In genomic region chr7:19368380-19368779, GRCm38 (mm10) we compare ENCODE assay signal across 10 mouse cellular contexts. TPM values are rescaled to one million over a fixed set of nuclear protein-coding genes. Genes with fewer than 3 reads are reported as not detected.
A peak's percentile ranks its signal among the peaks of the same experiment; 100 is the strongest.
DNase-seq lines count a peak whose midpoint lies in the region; ATAC-seq and TF ChIP-seq lines count a peak whose summit lies in the region.
"Had no signal": no experiment of that assay in that cellular context is flagged by ENCODE, and none has a peak within 500 bp of the region (broad histone marks: within the 10 kb centered on the region; RNA-seq: fewer than 3 reads in every experiment).

No protein-coding gene starts in this region.

- H3K4me2 ChIP-seq in stomach, postnatal 0 days (replicated peaks; ENCODE audit: low read depth) = no peak overlapping the region

- TF ChIP-seq CTCF in stomach, postnatal 0 days (IDR thresholded peaks at IDR 0.05; ENCODE audit: low read depth) = no peak
- no peak for TF ChIP-seq CTCF in thymus, adult 2 months (IDR thresholded peaks at IDR 0.05; ENCODE audit: borderline replicate concordance, control insufficient read depth, extremely low read depth, insufficient read depth, low read length, poor library complexity)

- no peak overlapping the region for H3K27ac ChIP-seq in stomach, postnatal 0 days (replicated peaks)
- no peak overlapping the region for H3K27ac ChIP-seq in thymus, adult 2 months (ENCODE audit: control insufficient read depth, insufficient read depth, low read length)
- H3K27ac ChIP-seq: macrophage had no signal

- H3K9me3 ChIP-seq in megakaryocyte, embryonic 14.5 days = no peaks in the 10 kb centered on the region
- no peaks in the 10 kb centered on the region for H3K9me3 ChIP-seq in stomach, postnatal 0 days (ENCODE audit: control insufficient read depth, low read length)

- TF ChIP-seq POLR2A in thymus, adult 2 months (IDR thresholded peaks at IDR 0.05; ENCODE audit: control insufficient read depth, extremely low read depth, insufficient read depth, low read length, poor library complexity) = no peak

- ATAC-seq in megakaryocyte, adult 5-6 weeks (ENCODE audit: poor library complexity, severe bottlenecking) = no peak
- ATAC-seq in stomach, postnatal 0 days (ENCODE audit: low FRiP score, low TSS enrichment) = no peak
- no peak for ATAC-seq in frontal cortex, adult (ENCODE audit: low TSS enrichment)

- WGBS in stomach, postnatal 0 days = 22% methylated on average over 16 of the region's 16 CpGs
- 69% methylated on average over 16 of the region's 16 CpGs for WGBS in thymus, adult 2 months

- TF ChIP-seq EP300 in stomach, postnatal 0 days (optimal IDR thresholded peaks at IDR 0.05) = no peak

- H3K36me3 ChIP-seq in megakaryocyte, embryonic 14.5 days (replicated peaks; ENCODE audit: low read length) = peaks cover 43% of the 10 kb centered on the region
- H3K36me3 ChIP-seq in stomach, postnatal 0 days (ENCODE audit: control insufficient read depth, insufficient read depth, low read length) = 0 out of 2 replicates have a peak, but pooled peaks cover 3% of the 10 kb centered on the region
- no peaks in the 10 kb centered on the region for H3K36me3 ChIP-seq in thymus, adult 2 months (ENCODE audit: control insufficient read depth, insufficient read depth, low read length)

- peaks cover 11% of the 10 kb centered on the region for H3K27me3 ChIP-seq in megakaryocyte, embryonic 14.5 days (replicated peaks)
- no peaks in the 10 kb centered on the region for H3K27me3 ChIP-seq in stomach, postnatal 0 days (ENCODE audit: control insufficient read depth, insufficient read depth, low read length)
- no peaks in the 10 kb centered on the region for H3K27me3 ChIP-seq in thymus, adult 2 months (ENCODE audit: control insufficient read depth, insufficient read depth, low read length)

- peak; percentile 44 to 46 for DNase-seq in adrenal gland, postnatal 4 days (ENCODE audit: low spot score in 2 of 2)
- peak; percentile 73 to 81 for DNase-seq in kidney, postnatal 25 days
- DNase-seq in stomach, postnatal 0 days (ENCODE audit: low spot score) = peak; percentile 62
- DNase-seq in thymus, adult 2 months = no peak
- DNase-seq in left cerebral cortex, adult 18-20 months (ENCODE audit: low spot score in 2 of 2) = no peak
- DNase-seq: thymus, postnatal 25 days had no signal

- H3K4me1 ChIP-seq in megakaryocyte, embryonic 14.5 days = peaks cover 29% of the 10 kb centered on the region
- H3K4me1 ChIP-seq in stomach, postnatal 0 days (replicated peaks; ENCODE audit: control insufficient read depth, insufficient read depth) = peaks cover 2% of the 10 kb centered on the region; the same call in 1 of the 2 replicates
- H3K4me1 ChIP-seq in thymus, adult 2 months (replicated peaks; ENCODE audit: control insufficient read depth, insufficient read depth, low read length) = peaks cover 5% of the 10 kb centered on the region

- H3K4me3 ChIP-seq in megakaryocyte, embryonic 14.5 days (replicated peaks) = peak overlapping the region; percentile 9
- H3K4me3 ChIP-seq in stomach, postnatal 0 days (ENCODE audit: low read depth, low read length) = no peak overlapping the region
- no peak overlapping the region for H3K4me3 ChIP-seq in thymus, adult 2 months (ENCODE audit: control insufficient read depth, insufficient read depth, low read length)

- H3K9ac ChIP-seq in stomach, postnatal 0 days (ENCODE audit: low read length) = no peak overlapping the region

RNA-seq across cellular contexts. Expression of gene Ppp1r13l, which starts 8.8 kb away (rescaled TPM):
- 21.5 and 54.3 TPM in 2 replicates for polyA plus RNA-seq in megakaryocyte, embryonic 14.5 days (2012; ENCODE audit: insufficient read depth, low replicate concordance)
- 4.1 and 4.2 TPM in 2 replicates for total RNA-seq in megakaryocyte, adult 5-6 weeks (2015)
- total RNA-seq in megakaryocyte, adult 5-6 weeks (2017) = 0.45 TPM in 1 of 2 replicates, not detected in the other
- 1 to 10 TPM; 9.1 to 9.6 TPM for total RNA-seq in adrenal gland, postnatal 4 days (2021)
- 10.3 and 12.2 TPM in 2 replicates for polyA plus RNA-seq in stomach, postnatal 0 days (2015; fragmentation: Nextera tagmentation; extraction: Ambion mirVana)
- polyA plus RNA-seq in thymus, adult 2 months (2012; rRNA removed) = 13.6 and 14.2 TPM in 2 replicates
- 1 to 10 TPM; 8.2 to 9.6 TPM for total RNA-seq in left cerebral cortex, adult 18-20 months (2021)

RNA-seq across cellular contexts. Expression of gene Cd3eap, which starts 9.1 kb away (rescaled TPM):
- 13.3 and 50.4 TPM in 2 replicates for polyA plus RNA-seq in megakaryocyte, embryonic 14.5 days (2012; ENCODE audit: insufficient read depth, low replicate concordance)
- total RNA-seq in megakaryocyte, adult 5-6 weeks (2015) = 3.4 TPM in 2 replicates
- total RNA-seq in megakaryocyte, adult 5-6 weeks (2017) = 9.0 and 11.5 TPM in 2 replicates
- 10 to 100 TPM; 14.1 to 16.1 TPM for total RNA-seq in adrenal gland, postnatal 4 days (2021)
- 13.4 and 13.6 TPM in 2 replicates for polyA plus RNA-seq in stomach, postnatal 0 days (2015; fragmentation: Nextera tagmentation; extraction: Ambion mirVana)
- polyA plus RNA-seq in thymus, adult 2 months (2012; rRNA removed) = 7.5 and 8.0 TPM in 2 replicates
- total RNA-seq in left cerebral cortex, adult 18-20 months (2021) = 10 to 100 TPM; 17.1 to 18.1 TPM

RNA-seq across cellular contexts. Expression of gene Ercc2, which starts 13.4 kb away (rescaled TPM):
- polyA plus RNA-seq in megakaryocyte, embryonic 14.5 days (2012; ENCODE audit: insufficient read depth, low replicate concordance) = 24.2 and 30.8 TPM in 2 replicates
- total RNA-seq in megakaryocyte, adult 5-6 weeks (2015) = 4.9 and 5.7 TPM in 2 replicates
- total RNA-seq in megakaryocyte, adult 5-6 weeks (2017) = 12.6 and 19.2 TPM in 2 replicates
- total RNA-seq in adrenal gland, postnatal 4 days (2021) = 10 to 100 TPM; 39.6 to 41.6 TPM
- polyA plus RNA-seq in stomach, postnatal 0 days (2015; fragmentation: Nextera tagmentation; extraction: Ambion mirVana) = 6.0 and 6.4 TPM in 2 replicates
- polyA plus RNA-seq in thymus, adult 2 months (2012; rRNA removed) = 134 and 137 TPM in 2 replicates
- total RNA-seq in left cerebral cortex, adult 18-20 months (2021) = 10 to 100 TPM; 32.2 to 36.4 TPM

RNA-seq across cellular contexts. Expression of gene Ercc1, which starts 23.8 kb away (rescaled TPM):
- 36.5 and 52.2 TPM in 2 replicates for polyA plus RNA-seq in megakaryocyte, embryonic 14.5 days (2012; ENCODE audit: insufficient read depth, low replicate concordance)
- total RNA-seq in megakaryocyte, adult 5-6 weeks (2015) = 18.9 and 26.4 TPM in 2 replicates
- total RNA-seq in megakaryocyte, adult 5-6 weeks (2017) = 17.5 and 21.4 TPM in 2 replicates
- 10 to 100 TPM; 38.6 to 45.2 TPM for total RNA-seq in adrenal gland, postnatal 4 days (2021)
- 32.8 and 36.9 TPM in 2 replicates for polyA plus RNA-seq in stomach, postnatal 0 days (2015; fragmentation: Nextera tagmentation; extraction: Ambion mirVana)
- polyA plus RNA-seq in thymus, adult 2 months (2012; rRNA removed) = 62.3 and 63.6 TPM in 2 replicates
- total RNA-seq in left cerebral cortex, adult 18-20 months (2021) = 10 to 100 TPM; 39.1 to 45.2 TPM

RNA-seq across cellular contexts. Expression of gene Klc3, which starts 35.5 kb away (rescaled TPM):
- polyA plus RNA-seq in megakaryocyte, embryonic 14.5 days (2012; ENCODE audit: insufficient read depth, low replicate concordance) = 1.3 TPM in 1 of 2 replicates, not detected in the other
- total RNA-seq in megakaryocyte, adult 5-6 weeks (2015) = 0.09 TPM in 1 of 2 replicates, not detected in the other
- not detected in 2 replicates for total RNA-seq in megakaryocyte, adult 5-6 weeks (2017)
- 1 to 10 TPM; 2.6 to 3.9 TPM for total RNA-seq in adrenal gland, postnatal 4 days (2021)
- 24.3 and 26.5 TPM in 2 replicates for polyA plus RNA-seq in stomach, postnatal 0 days (2015; fragmentation: Nextera tagmentation; extraction: Ambion mirVana)
- polyA plus RNA-seq in thymus, adult 2 months (2012; rRNA removed) = 73.1 and 87.0 TPM in 2 replicates
- total RNA-seq in left cerebral cortex, adult 18-20 months (2021) = 1 to 10 TPM; 3.5 to 4.3 TPM
- polyA plus RNA-seq: macrophage had no signal

Comparison
In these comparisons a context has a peak if more than half of its experiments do, and no peak if none do; other contexts are left out.
1. DNase-seq: peak in adrenal gland, postnatal 4 days (2 of 2), kidney, postnatal 25 days (2 of 2) and stomach, postnatal 0 days (single experiment); none in thymus, adult 2 months (single experiment) and left cerebral cortex, adult 18-20 months (0 of 2).